Mouse (Mus musculus) forebrain, embryonic 14.5 days (tissue): Measurements from ENCODE around the gene Gm49353. TPM values are rescaled to one million over a fixed set of nuclear protein-coding genes. Genes with fewer than 3 reads are reported as not detected.

ENCODE experiments used
- ATAC-seq: fragments of 200-750 bp; cut with Nextera tagmentation; 2 replicates; pipeline ENCODE4 v1.8.0; 2017; ENCODE audit warnings: mild to moderate bottlenecking, moderate library complexity
- DNase-seq: peaks from one replicate; pipeline ENCODE4 v3.0.0-alpha.2; 2015; ENCODE audit warnings: low spot score
- H3K27ac ChIP-seq: fragments of 300-500 bp; sonication (generic); 2 replicates; pipeline ENCODE4 v1.5.1; 2014; ENCODE audit warnings: low read depth, mild to moderate bottlenecking, control low read depth, low read length, moderate library complexity
- H3K27me3 ChIP-seq: fragments of 300-500 bp; sonication (generic); replicated peaks from 2 replicates; pipeline ENCODE4 v1.6.1; 2014; ENCODE audit warnings: low read length, control low read depth, mixed read lengths; ENCODE audit not compliant: control insufficient read depth, insufficient read depth
- H3K36me3 ChIP-seq: fragments of 300-500 bp; sonication (generic); 2 replicates; pipeline ENCODE4 v1.6.1; 2014; ENCODE audit warnings: low read length, control low read depth; ENCODE audit not compliant: control insufficient read depth, insufficient read depth
- H3K4me1 ChIP-seq: fragments of 300-500 bp; sonication (generic); 2 replicates; pipeline ENCODE4 v1.6.1; 2014; ENCODE audit warnings: antibody characterized with exemption, low read length, control low read depth; ENCODE audit not compliant: control insufficient read depth, insufficient read depth
- H3K4me2 ChIP-seq: fragments of 300-500 bp; sonication (generic); 2 replicates; pipeline ENCODE4 v1.6.1; 2014; ENCODE audit warnings: mild to moderate bottlenecking, control low read depth, low read length
- H3K4me3 ChIP-seq: fragments of 300-500 bp; sonication (generic); 2 replicates; pipeline ENCODE4 v1.5.1; 2014; ENCODE audit warnings: low read depth, low read length, control low read depth
- H3K9ac ChIP-seq: fragments of 300-500 bp; sonication (generic); 2 replicates; pipeline ENCODE4 v1.6.1; 2014; ENCODE audit warnings: mild to moderate bottlenecking, low read length, control low read depth, moderate library complexity
- H3K9me3 ChIP-seq: fragments of 300-500 bp; sonication (generic); replicated peaks from 2 replicates; pipeline ENCODE4 v1.6.1; 2016; ENCODE audit warnings: low read length, control low read depth, mixed read lengths; ENCODE audit not compliant: control insufficient read depth
- WGBS: fragments of 180-500 bp; shearing (Covaris S2); extraction: QIAGEN DNeasy Blood & Tissue Kit; methylation state at CpG from one replicate; pipeline ENCODE4 v1.1.7; 2014; 5-methylcytosine and 5-hydroxymethylcytosine counted together
- polyA plus RNA-seq: library from polyadenylated mRNA; unstranded; fragments of >200 nt; fragmentation: Nextera tagmentation; extraction: Ambion mirVana; gene quantifications from 2 replicates; pipeline ENCODE4 v1.2.1, GENCODE M21; 2014

The Gm49353 gene
- polyA plus RNA-seq, 1 experiment from 2014 or later, result 8.3 TPM

DNA sequence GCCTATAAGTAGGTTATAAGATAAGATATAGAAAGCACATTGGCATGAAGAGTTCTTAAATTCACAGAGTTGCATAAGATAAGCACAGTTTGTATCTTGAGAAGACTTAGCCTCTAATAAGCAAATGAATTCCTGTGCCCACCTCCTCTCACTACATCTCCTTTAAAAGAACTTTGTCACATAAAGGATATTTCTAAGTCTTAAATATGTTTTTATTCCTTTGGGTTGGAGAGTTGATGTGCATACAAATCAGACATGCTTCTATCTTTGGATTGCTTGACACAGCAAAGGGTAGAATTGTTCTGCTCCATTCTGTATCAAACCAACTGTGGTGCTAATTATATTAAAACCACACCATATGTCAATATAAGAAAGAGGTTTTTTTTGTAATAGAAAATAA is 5.0 kb upstream of the Gm49353 start:
- H3K9me3 ChIP-seq, result peaks cover 4% of the 10 kb centered on the region; the same call in 1 of the 2 replicates
- no peaks in the 10 kb centered on the region for H3K4me1 ChIP-seq
- no peak overlapping the region for H3K9ac ChIP-seq
- no peak overlapping the region for H3K4me3 ChIP-seq
- H3K36me3 ChIP-seq, result peaks cover 53% of the 10 kb centered on the region
- no peak overlapping the region for H3K27ac ChIP-seq
- DNase-seq (no peak), ATAC-seq (no peak)
- no peaks in the 10 kb centered on the region for H3K27me3 ChIP-seq
- no peak overlapping the region for H3K4me2 ChIP-seq

DNA sequence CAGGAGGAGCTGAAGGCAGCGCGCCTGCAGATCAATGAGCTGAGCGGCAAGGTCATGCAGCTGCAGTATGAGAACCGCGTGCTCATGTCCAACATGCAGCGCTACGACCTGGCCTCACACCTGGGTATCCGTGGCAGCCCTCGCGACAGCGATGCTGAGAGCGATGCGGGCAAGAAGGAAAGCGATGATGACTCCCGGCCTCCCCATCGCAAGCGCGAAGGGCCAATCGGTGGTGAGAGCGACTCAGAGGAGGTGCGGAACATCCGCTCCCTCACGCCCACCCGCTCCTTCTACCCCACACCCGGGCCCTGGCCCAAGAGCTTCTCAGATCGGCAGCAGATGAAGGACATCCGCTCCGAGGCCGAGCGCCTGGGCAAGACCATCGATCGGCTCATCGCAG is 1.9 kb upstream of the Gm49353 start:
- Histone ChIP-seq H3K36me3 (peaks cover 73% of the 10 kb centered on the region), H3K27ac (no peak overlapping the region), H3K9me3 (peaks cover 4% of the 10 kb centered on the region; the same call in 1 of the 2 replicates), H3K4me2 (no peak overlapping the region), H3K4me1 (no peaks in the 10 kb centered on the region), H3K27me3 (no peaks in the 10 kb centered on the region), H3K4me3 (no peak overlapping the region), H3K9ac (no peak overlapping the region)
- DNase-seq (no peak), ATAC-seq (no peak)
- 98% methylated on average over 33 of the region's 33 CpGs for WGBS

DNA sequence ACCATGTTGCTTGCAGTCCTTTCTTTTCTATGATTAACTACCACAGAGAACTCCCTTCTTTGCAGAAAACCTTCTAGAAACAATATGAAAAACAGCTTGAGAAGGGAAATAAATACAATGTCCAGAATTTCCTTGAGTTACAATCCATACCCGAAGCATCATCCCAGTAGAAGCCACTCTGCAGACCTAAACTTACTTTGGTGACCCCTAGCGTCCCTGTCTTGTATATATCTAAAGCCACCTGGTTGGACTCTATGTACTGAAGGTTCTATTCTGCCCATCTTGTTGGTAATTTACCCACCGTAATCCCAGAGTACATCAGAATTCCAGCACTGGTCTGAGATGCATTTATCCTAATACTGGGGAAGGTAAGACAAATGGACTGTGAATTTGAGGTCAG is 1.1 kb downstream of the Gm49353 start:
- H3K27me3 ChIP-seq, result no peaks in the 10 kb centered on the region
- peaks cover 4% of the 10 kb centered on the region; the same call in 1 of the 2 replicates for H3K9me3 ChIP-seq
- ATAC-seq, result no peak
- no peak overlapping the region for H3K4me2 ChIP-seq
- no peaks in the 10 kb centered on the region for H3K4me1 ChIP-seq
- no peak overlapping the region for H3K27ac ChIP-seq
- whole genome bisulfite sequencing, result 81% methylated on average over 3 of the region's 3 CpGs
- no peak overlapping the region for H3K9ac ChIP-seq
- no peak for DNase-seq
- H3K36me3 ChIP-seq, result peaks cover 73% of the 10 kb centered on the region
- no peak overlapping the region for H3K4me3 ChIP-seq

GRCm38 (mm10) chr10:29200609-29201008 is 1.9 kb downstream of the Gm49353 start:
- ATAC-seq (no peak), DNase-seq (no peak)
- H3K4me1 ChIP-seq, result no peaks in the 10 kb centered on the region
- H3K4me3 ChIP-seq, result no peak overlapping the region
- peaks cover 70% of the 10 kb centered on the region for H3K36me3 ChIP-seq
- H3K9me3 ChIP-seq, result peaks cover 4% of the 10 kb centered on the region; the same call in 1 of the 2 replicates
- no peak overlapping the region for H3K27ac ChIP-seq
- no peaks in the 10 kb centered on the region for H3K27me3 ChIP-seq
- no peak overlapping the region for H3K4me2 ChIP-seq
- WGBS, result 100% methylated on average over 1 of the region's 1 CpGs
- no peak overlapping the region for H3K9ac ChIP-seq

- no peak overlapping the region for H3K4me2 ChIP-seq
- no peaks in the 10 kb centered on the region for H3K27me3 ChIP-seq
- peak; percentile 71 for DNase-seq
- H3K4me1 ChIP-seq, result no peaks in the 10 kb centered on the region
- H3K9me3 ChIP-seq, result no peaks in the 10 kb centered on the region
- peak; percentile 59 for ATAC-seq
- no peak overlapping the region for H3K4me3 ChIP-seq
- no peak overlapping the region for H3K27ac ChIP-seq
- H3K36me3 ChIP-seq, result peaks cover 30% of the 10 kb centered on the region
- H3K9ac ChIP-seq, result no peak overlapping the region
Measured at GRCm38 (mm10) chr10:29206730-29207129, 8.0 kb downstream of the Gm49353 start.

GRCm38 (mm10) chr10:29208735-29209134 is 10.0 kb downstream of the Gm49353 start:
- Histone ChIP-seq H3K9ac (no peak overlapping the region), H3K4me3 (no peak overlapping the region), H3K9me3 (no peaks in the 10 kb centered on the region), H3K36me3 (peaks cover 30% of the 10 kb centered on the region), H3K4me2 (no peak overlapping the region), H3K27me3 (no peaks in the 10 kb centered on the region), H3K27ac (no peak overlapping the region), H3K4me1 (peaks cover 4% of the 10 kb centered on the region; the same call in 1 of the 2 replicates)
- WGBS, result 51% methylated on average over 3 of the region's 3 CpGs
- ATAC-seq, result no peak
- no peak for DNase-seq

DNA sequence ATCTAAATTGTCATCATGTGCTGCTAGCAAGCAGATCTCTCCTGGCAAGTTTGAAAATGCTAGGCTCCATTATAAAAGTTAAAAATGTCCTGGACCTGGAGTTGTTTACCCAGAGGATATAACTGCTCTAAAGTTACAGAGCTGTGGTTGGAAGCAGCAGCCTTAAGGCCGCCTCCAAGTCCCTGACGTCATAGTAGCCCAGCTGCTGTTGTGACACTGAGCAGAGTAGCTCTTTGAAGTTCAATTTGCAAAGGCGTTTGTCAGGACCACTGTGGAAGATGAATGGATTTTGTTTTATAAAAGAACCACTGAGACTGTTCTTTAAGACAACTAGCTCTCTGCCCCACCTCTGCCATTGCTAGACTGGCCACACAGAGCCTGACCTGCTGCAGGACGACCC is 12.7 kb downstream of the Gm49353 start, which contains the start of gene 9330159F19Rik:
9330159F19Rik (plus strand) TSS at position 154 of the 400 bp plus-strand sequence.
- H3K27me3 ChIP-seq, result no peaks in the 10 kb centered on the region
- ATAC-seq (peak; percentile 84), DNase-seq (peak; percentile 78)
- H3K4me2 ChIP-seq, result no peak within 1 kb of the TSS
- H3K4me3 ChIP-seq, result no peak within 1 kb of the TSS
- H3K27ac ChIP-seq, result peak within 1 kb of the TSS; percentile 52; the same call in 1 of the 2 replicates
- H3K9ac ChIP-seq, result no peak within 1 kb of the TSS
- WGBS, result 2% methylated on average over 4 of the region's 4 CpGs
- H3K4me1 ChIP-seq, result peaks cover 6% of the 10 kb centered on the region; the same call in 1 of the 2 replicates
- H3K9me3 ChIP-seq, result no peaks in the 10 kb centered on the region
- H3K36me3 ChIP-seq, result 0 out of 2 replicates have a peak, but pooled peaks cover 17% of the 10 kb centered on the region

DNA sequence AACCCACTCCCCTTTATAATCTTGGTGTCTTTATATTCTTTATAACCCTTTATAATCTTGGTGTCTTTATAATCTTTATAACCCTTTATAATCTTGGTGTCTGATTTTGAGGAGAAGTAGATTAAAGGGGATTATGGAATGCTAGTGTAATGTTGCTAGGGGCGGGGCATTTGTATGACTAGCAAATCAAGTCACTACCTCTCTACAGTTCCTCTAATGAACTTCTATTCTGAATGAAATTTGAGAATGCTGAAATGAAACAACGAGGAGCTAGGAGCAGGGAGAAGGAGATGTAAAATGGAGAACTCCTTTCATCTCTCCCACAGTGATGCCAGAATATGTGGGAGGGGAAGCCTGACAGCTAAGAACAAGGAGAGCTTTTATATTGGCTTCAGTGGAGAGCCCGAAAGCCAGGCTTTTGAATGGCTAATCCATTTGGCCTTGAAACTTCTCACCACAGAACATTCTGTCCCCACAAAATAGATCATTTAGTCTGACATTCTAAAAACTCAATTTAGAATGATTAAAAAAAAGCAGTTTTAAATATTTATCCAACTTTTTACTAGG is 14.9 kb downstream of the Gm49353 start:
- 6% methylated on average over 3 of the region's 3 CpGs for WGBS
- Histone ChIP-seq H3K4me2 (no peak overlapping the region), H3K4me3 (no peak overlapping the region), H3K27ac (no peak overlapping the region), H3K36me3 (0 out of 2 replicates have a peak, but pooled peaks cover 13% of the 10 kb centered on the region), H3K27me3 (no peaks in the 10 kb centered on the region), H3K9me3 (no peaks in the 10 kb centered on the region), H3K9ac (no peak overlapping the region), H3K4me1 (peaks cover 18% of the 10 kb centered on the region)
- 0 out of 2 replicates have a peak, but pooled peaks have one; percentile 11 for ATAC-seq
- peak; percentile 55 for DNase-seq

GRCm38 (mm10) chr10:29216957-29217356 is 18.2 kb downstream of the Gm49353 start:
- Histone ChIP-seq H3K27me3 (no peaks in the 10 kb centered on the region), H3K4me2 (no peak overlapping the region), H3K4me1 (peaks cover 18% of the 10 kb centered on the region), H3K36me3 (peaks cover 20% of the 10 kb centered on the region), H3K27ac (no peak overlapping the region), H3K9me3 (no peaks in the 10 kb centered on the region), H3K4me3 (no peak overlapping the region), H3K9ac (no peak overlapping the region)
- DNase-seq (no peak), ATAC-seq (peak; percentile 22)
- 92% methylated on average over 1 of the region's 1 CpGs for WGBS
